Mouse (Mus musculus): ENCODE data around the gene Vtn. TPM values are rescaled to one million over a fixed set of nuclear protein-coding genes. Genes with fewer than 3 reads are reported as not detected.

Gene Vtn
- polyA plus RNA-seq, 1 experiment = 17.1 TPM

DNA sequence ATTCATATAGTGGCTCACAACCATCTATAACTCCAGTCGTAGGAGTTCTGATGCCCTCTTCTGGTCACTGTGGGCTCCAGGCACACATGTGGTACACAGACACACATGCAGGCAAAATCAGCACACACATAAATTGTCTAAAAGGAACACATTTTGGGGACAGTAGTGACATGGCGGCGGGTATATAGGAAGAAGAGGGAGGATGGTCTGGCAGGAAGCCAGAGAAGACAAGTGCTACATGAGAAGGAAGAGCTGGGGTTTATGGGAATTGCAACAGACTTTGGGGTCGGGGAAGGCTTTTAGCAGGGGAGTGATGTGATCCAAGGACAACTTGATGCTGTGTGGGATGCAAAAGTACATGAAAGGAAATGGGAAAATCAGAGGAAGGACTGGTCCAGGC lies 35.6 kb downstream of the Vtn start:
- DNase-seq (ENCODE audit: low read depth) = no peak

DNA sequence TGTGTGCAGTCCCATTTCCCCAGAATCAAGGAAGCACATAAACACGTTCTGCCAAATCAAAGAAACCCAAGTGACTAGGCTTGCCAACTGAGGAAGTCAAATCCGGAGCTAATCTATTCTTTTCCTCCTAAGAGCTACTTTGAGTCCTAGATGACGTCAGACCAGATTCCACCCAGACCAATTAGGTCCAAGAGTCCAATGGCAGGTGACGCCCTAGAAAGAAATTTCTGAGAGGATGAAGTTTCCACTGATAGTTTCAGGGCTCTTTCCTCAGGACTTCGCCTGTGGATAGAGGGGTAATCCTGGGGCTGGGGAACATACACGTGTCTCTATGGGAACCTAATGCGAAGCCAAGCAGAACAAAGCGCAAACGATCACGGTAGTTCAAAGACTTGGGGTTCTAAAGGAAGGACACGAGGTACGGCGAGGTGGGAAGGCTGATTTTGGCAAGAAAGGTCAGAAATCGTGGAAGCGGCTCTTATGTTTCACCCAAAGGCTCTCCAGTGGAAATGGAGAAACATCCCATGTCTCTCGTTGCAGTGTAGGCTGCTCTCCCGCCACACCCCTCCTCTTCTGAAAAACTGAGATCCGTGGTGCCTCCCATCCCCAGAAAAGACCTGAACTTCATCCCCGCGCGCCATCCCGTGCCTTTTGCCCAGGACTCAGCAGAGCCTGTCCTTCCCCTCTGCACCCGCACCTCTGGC lies 36.6 kb downstream of the Vtn start:
- no peak for DNase-seq (ENCODE audit: low read depth)

DNA sequence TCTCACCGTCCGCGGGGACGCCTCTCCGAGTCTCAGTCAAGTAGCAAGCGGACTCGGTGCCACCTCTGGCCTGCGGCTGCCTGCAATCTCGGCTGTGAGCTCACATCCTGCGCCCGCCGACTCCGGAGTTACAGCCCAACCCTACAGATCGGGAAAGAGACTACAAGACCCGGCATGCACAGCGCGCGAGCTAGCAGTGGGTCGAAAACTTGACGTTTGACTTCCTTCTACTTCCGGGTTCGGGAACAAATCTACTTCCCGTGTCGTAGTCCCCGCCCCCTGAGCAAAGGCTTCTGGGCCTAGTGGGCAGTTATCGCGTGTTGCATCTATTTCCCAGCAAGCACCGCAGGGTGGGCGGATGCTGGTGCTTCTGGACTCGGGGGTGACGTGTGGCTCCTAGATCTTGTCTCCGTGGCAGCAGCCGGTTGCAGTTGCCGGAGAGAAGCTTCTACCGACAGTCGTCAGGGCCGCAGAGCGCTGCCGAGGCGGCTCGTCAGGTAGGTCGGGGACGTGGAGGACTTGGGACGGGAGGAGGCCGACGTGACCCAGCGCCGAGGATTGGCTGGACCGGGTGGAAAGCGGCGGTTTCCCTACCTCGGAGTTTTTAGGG lies 37.3 kb downstream of the Vtn start, which contains the start of the genes Tnfaip1 and Ift20:
Tnfaip1 (minus strand) TSS at position 253 of the 610 bp plus-strand sequence.
Ift20 (plus strand) TSS at position 282 of the 610 bp plus-strand sequence.
- DNase-seq (ENCODE audit: low read depth) = peak; percentile 96

DNA sequence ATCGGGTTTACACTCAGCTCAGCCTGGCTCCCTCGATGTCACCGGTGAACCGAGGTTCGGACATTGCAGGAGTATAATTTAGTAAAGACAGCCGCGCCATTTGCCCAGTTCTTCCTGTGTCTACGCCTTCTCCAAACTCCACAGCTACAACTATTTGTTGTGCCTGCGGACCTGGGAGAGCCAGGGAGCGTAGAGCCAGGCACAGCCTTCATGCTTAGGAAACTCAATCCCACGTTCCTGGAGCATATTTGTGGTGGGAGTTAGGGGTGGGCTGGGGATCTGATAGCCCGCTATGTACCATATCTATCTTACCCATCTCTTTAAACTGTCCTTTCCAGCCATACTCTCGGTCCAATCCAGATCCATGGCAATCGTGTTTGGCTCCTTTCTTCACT lies 37.8 kb downstream of the Vtn start:
- no peak for DNase-seq (ENCODE audit: low read depth)

DNA sequence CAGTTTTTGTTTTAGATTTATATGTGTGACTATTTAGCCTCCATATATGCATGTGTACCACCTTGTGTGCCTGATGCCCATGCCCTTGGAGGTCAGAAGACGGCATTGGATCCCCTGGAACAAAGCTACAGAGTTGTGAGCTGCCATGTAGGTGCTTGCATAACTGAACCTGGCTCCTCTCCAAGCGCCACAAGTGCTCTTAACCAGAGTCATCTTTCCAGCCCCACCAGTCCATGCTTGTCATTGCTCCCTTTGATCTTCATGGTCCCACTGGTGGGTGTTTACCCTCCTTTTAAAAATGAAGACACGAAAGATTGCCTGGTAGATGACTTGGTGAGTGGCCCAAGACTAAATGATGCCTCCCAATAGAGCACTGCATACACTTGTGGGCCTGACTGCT lies 41.5 kb downstream of the Vtn start:
- DNase-seq (ENCODE audit: low read depth) = no peak

DNA sequence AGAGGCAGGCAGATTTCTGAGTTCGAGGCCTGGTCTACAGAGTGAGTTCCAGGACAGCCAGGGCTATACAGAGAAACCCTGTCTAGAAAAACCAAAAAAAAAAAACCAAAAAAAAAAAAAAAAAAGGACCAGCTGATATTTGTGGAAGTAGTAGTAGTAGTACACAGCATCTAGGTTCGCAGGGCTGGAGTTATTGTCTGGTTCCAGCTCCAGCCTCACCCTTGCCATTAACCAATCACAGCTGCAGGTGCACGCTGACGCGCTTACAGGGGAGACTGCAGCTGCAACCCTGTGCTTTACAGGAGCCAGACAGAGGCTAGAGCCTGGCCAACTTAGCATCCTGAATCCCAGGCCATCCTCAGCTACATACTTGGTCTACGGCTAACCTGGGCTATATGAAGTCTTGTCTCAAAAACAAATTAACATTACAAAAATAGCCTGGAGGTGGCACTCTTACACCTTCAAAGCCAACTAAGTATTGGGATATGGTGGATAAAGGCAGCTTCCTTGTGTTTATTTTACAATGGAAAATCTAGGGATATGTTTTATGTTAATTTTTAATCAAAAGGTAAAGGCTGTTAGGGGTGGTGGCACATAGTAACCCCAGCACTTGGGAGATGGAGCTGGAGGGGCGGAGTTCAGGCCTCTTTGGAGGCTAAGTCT lies 45.7 kb downstream of the Vtn start:
- DNase-seq (ENCODE audit: low read depth) = no peak

DNA sequence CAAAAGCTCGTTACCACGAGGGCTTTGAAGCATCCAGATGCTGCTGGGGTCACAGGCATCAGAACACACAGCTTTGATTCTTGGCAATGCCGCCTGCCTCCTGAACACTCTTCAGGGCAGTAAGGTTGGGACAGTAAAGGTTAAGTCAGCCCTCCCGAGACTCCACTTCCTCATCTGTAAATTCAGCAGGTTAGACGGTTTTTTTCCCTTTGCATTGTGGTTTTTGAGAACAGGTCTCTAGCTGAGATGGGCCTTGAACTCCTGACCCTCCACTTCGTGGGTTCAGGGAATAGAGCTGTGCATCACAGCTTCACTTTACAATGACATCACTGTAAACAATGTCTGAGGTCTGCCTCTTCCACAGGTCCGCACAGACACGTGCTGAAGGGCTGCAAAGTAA lies 46.3 kb downstream of the Vtn start:
- DNase-seq (ENCODE audit: low read depth) = no peak

DNA sequence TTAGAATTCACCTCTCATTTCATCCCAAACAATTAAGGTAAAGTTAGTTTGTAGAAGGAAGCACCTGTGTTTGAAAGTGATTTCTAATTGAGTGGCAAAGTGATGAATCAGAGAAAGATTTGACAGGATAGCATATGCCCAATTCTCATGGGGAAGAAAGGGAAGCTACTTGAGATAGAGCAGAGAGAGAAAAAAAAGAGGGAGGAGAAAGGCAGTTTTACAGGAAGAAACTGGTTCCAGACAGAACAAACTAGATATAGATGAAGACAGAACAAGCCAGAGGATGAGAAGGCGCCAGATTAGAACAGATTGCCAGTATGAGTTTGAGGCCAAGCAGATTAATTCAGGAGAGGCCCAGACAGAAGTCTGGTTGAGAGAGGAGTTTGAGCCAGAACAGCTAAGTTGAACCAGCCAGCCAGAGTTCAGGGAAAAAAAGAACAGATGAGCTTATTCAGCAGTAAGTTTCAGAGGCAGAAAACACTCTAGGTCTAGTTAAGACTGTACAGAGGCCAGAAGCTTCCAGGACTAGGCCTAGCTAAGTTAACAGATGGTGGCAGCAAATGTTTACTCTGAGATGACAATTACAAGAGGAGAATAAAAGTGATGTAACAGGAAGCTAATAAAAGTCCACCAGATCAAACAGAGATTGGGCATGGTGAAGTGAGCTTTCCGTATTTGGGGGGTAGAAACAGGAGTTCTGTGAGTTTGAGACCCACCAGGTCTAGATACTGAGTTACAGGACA lies 49.0 kb downstream of the Vtn start:
- DNase-seq (ENCODE audit: low read depth) = no peak

DNA sequence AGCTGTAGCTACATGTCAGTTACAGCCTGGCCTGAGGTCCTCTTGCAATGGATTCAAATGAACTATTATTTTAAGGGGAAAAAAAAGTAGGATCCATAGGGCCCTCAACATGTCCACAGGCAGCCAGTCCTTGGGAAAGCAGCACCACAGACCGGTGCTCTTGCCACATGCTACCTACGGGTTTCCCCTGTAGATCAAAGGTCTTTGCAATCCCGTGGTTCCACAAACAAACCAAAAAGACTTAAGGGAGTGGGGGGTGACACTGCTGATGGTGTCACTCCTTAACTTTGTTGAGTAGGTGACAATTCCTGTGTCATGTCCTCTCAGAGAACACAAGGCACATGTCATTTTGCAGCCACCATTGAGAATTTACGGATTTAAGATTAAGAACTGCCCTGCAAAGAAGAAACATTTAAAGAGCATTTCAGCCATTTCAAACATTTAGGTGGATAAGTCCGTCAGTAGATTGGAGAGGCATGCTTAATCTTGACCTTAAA lies 50.6 kb downstream of the Vtn start:
- DNase-seq (ENCODE audit: low read depth) = no peak

DNA sequence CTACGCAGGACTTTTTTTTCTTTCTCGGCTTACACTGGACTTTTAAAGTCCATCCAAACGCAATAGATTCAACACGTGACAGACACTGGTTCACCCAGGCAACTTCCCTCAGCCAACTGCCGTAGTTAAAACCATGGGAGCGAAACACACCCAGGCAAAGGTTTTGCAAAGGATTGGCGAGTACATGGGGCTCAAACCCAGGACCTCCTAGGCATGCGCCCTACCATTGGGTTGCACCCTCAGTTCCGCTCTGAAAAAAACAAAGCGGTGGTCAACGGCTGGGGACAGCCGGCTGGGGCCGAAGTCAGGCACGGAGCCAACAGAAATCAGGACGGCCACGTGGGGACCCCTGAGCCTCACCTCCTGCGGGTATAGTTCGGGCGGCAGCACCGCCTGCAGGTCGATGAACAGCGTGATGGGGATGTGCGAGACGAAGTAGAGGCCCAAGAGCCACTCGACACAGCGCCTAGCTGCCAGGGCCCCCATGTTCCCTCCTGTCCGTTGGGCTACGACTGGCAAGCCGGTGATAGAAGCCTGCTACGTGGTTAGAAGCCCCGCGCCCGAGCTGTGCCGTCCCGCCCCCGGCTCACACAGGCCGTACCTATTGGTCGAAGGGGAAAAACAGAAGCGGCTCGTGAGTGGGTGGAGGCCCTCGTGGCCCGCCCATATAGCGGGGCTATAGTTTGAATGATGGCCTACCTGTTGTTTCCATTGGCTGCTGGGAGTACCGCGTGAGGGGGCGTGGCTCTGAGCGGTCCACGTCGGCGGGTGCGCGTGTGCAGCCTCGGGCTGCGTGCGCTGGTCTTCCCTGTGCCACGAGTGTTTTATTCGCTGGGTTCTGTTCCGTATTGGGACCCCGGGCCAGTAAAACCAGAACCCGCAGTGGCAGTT lies 51.5 kb downstream of the Vtn start, which contains the start of gene Tmem97:
Tmem97 (minus strand) TSS at position 610 of the 891 bp plus-strand sequence.
- DNase-seq (ENCODE audit: low read depth) = no peak

DNA sequence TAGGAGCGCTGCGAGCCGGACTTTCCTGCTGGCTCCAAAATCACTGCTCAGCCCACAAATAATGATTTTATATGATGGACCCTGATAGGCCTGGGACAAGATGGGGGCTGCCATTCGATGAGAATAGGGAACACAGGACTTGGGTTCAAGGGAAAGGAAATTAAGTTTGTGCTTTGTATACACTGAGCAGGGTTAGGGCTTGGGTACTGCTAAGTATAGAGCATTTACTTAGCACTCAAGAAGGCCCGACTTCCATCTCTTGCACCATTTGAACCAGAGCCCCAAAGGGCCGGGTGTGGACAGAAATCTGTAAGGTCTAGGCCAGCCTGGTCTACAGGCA lies 52.1 kb downstream of the Vtn start:
- no peak for DNase-seq (ENCODE audit: low read depth)

Other genes with a start within 250 kb of the Vtn start
- 99.8 and 106 TPM in 2 replicates for gene 2610507B11Rik, start 237.3 kb upstream of the Vtn start, polyA plus RNA-seq (2012; rRNA removed)
- gene BC030499, start 208.2 kb upstream of the Vtn start, polyA plus RNA-seq (2012; rRNA removed) = 0.13 and 0.20 TPM in 2 replicates
- 1.2 and 1.4 TPM in 2 replicates for gene Spag5, start 197.6 kb upstream of the Vtn start, polyA plus RNA-seq (2012; rRNA removed)
- gene Aldoc, start 176.1 kb upstream of the Vtn start, polyA plus RNA-seq (2012; rRNA removed) = 34.4 and 59.8 TPM in 2 replicates
- gene Pigs, start 170.7 kb upstream of the Vtn start, polyA plus RNA-seq (2012; rRNA removed) = 69.5 and 94.1 TPM in 2 replicates
- 84.3 and 193 TPM in 2 replicates for gene Unc119, start 155.6 kb upstream of the Vtn start, polyA plus RNA-seq (2012; rRNA removed)
- gene Foxn1, start 112.5 kb upstream of the Vtn start, polyA plus RNA-seq (2012; rRNA removed) = not detected in 2 replicates
- gene Slc13a2, start 76.9 kb upstream of the Vtn start, polyA plus RNA-seq (2012; rRNA removed) = 8.7 and 12.2 TPM in 2 replicates
- gene Slc46a1, start 33.4 kb upstream of the Vtn start, polyA plus RNA-seq (2012; rRNA removed) = 58.5 and 77.0 TPM in 2 replicates
- gene Sarm1, start 1.3 kb upstream of the Vtn start, polyA plus RNA-seq (2012; rRNA removed) = 4.1 and 5.8 TPM in 2 replicates
- gene Sebox, start 4.4 kb downstream of the Vtn start, polyA plus RNA-seq (2012; rRNA removed) = not detected in 2 replicates
- gene Tmem199, start 13.1 kb downstream of the Vtn start, polyA plus RNA-seq (2012; rRNA removed) = 20.4 and 20.5 TPM in 2 replicates
- 77.0 and 81.6 TPM in 2 replicates for gene Poldip2, start 13.1 kb downstream of the Vtn start, polyA plus RNA-seq (2012; rRNA removed)
- gene Tnfaip1, start 37.2 kb downstream of the Vtn start, polyA plus RNA-seq (2012; rRNA removed) = 42.1 and 46.2 TPM in 2 replicates
- 98.4 and 124 TPM in 2 replicates for gene Ift20, start 37.3 kb downstream of the Vtn start, polyA plus RNA-seq (2012; rRNA removed)
- 28.2 and 31.0 TPM in 2 replicates for gene Tmem97, start 51.7 kb downstream of the Vtn start, polyA plus RNA-seq (2012; rRNA removed)
- 17.4 and 18.5 TPM in 2 replicates for gene Nlk, start 198.3 kb downstream of the Vtn start, polyA plus RNA-seq (2012; rRNA removed)